Mouse (Mus musculus): ENCODE results near the gene Phactr4. TPM values are rescaled to one million over a fixed set of nuclear protein-coding genes. Genes with fewer than 3 reads are reported as not detected.
A peak's percentile ranks its signal among the peaks of the same experiment; 100 is the strongest.

Gene Phactr4
- total and polyA plus RNA-seq, 3 experiments = 7.2 to 79.5 (median 28.7) TPM

DNA sequence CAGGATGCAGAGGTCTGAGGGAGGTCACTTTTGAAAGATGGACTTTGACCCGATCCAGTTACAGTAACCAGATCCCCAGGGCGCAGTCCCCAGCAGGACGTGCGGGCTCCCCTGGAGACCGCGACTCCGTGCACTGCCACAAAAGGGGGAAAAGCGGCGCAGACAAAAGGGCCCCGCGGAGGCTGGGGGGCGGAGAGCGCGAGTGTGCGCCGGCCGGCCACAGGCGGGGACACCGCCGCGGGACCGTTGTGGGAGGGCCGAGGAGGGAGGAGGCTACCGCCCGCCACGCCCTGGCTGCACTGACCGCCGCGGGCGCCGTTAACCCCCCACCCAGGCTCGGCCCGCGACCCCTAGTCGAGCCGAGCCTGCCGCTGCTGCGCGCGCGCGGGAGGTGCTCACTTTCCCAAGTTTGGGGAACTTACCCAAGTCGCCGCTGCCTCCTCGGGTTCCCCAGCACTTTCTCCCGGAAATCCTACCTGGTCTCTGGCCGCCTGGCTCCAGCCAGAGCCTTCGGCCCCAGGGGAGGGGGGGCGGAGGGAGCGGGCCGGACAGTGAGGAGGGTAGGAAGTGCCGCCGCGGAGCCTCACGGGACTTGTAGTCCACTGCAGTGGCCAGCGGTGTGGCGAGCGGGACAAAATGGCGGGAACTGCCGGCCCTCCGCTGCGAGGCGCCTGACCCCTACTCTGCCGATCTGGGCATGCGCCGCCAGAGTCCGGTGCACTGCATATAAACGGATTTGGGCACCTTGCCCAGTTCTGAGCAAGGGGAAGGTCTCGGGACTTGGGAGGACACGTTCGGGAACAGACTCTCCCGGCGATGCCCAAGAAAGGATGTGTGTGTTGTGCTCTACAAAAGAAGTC is at the start of gene Phactr4 (continued):
- TF ChIP-seq CHD2 (IDR thresholded peaks at IDR 0.05; ENCODE audit: low read length) = no peak
- no peak for TF ChIP-seq MAFK (IDR thresholded peaks at IDR 0.05; ENCODE audit: borderline replicate concordance, low read depth, low read length)
- no peak; the same call in 1 of the 2 replicates for TF ChIP-seq MAZ (IDR thresholded peaks at IDR 0.05; ENCODE audit: low read depth, low read length)
- TF ChIP-seq SIN3A (IDR thresholded peaks at IDR 0.05; ENCODE audit: low read length) = peak; percentile 16
- TF ChIP-seq NELFE (IDR thresholded peaks at IDR 0.05; ENCODE audit: low read depth, low read length) = peak; percentile 58

DNA sequence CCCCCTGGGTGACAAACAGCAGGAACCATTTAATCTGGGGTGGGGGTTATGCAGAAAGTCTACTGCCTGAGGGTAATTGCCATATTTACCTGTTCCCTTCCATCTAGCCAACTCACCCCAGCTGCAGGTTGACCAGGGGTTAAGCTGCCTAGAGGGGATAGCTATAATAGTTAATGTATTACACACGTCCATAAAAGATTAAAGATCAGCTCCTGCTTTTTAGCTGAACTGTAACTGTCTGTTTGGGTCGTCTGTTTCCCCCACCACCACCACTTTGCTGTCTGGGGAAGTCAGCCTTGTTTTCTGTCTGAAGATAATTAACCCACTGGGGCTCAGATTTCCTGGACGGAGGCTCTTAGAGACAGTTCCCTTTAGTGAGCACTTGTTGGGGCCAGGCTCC is 47.6 kb upstream of the Phactr4 start:
- no peaks in the 10 kb centered on the region for H3K79me2 ChIP-seq (ENCODE audit: control insufficient read depth, insufficient read depth, low read length, poor library complexity)
- no peak overlapping the region for H3K4me3 ChIP-seq (ENCODE audit: control insufficient read depth in 1 of 2, insufficient read depth in 1 of 2, low read depth in 2 of 2, low read length in 2 of 2)
- TF ChIP-seq ZC3H11A (IDR thresholded peaks at IDR 0.05; ENCODE audit: low read depth, low read length) = no peak
- no peak for TF ChIP-seq ELF1 (IDR thresholded peaks at IDR 0.05; ENCODE audit: low read depth, low read length)
- no peak for TF ChIP-seq EP300 (IDR thresholded peaks at IDR 0.05; ENCODE audit: low read depth in 1 of 2, low read length in 2 of 2)
- no peak for TF ChIP-seq POLR2AphosphoS2 (IDR thresholded peaks at IDR 0.05; ENCODE audit: low read length)
- no peak for TF ChIP-seq CHD2 (IDR thresholded peaks at IDR 0.05; ENCODE audit: low read length)
- TF ChIP-seq ZNF384 (IDR thresholded peaks at IDR 0.05; ENCODE audit: low read depth, low read length) = no peak
- TF ChIP-seq MAZ (IDR thresholded peaks at IDR 0.05; ENCODE audit: low read depth, low read length) = no peak
- no peak for TF ChIP-seq POLR2A (IDR thresholded peaks at IDR 0.05; ENCODE audit: control insufficient read depth in 1 of 2, insufficient read depth in 1 of 2, low read depth in 1 of 2, low read length in 2 of 2, poor library complexity in 1 of 2)
- no peak for TF ChIP-seq RCOR1 (IDR thresholded peaks at IDR 0.05; ENCODE audit: low read depth, low read length)
- TF ChIP-seq BHLHE40 (IDR thresholded peaks at IDR 0.05; ENCODE audit: borderline replicate concordance, low read depth, low read length) = no peak
- no peak for TF ChIP-seq CTCF (IDR thresholded peaks at IDR 0.05 in 2 of 3, conservative IDR thresholded peaks at IDR 0.05 in 1 of 3; ENCODE audit: control insufficient read depth in 1 of 3, insufficient read depth in 1 of 3, low read depth in 2 of 3, low read length in 3 of 3, poor library complexity in 1 of 3, severe bottlenecking in 1 of 3)
- TF ChIP-seq MYC (IDR thresholded peaks at IDR 0.05; ENCODE audit: low read depth, low read length) = no peak
- no peak for TF ChIP-seq CHD1 (IDR thresholded peaks at IDR 0.05; ENCODE audit: low read depth, low read length)
- no peak for TF ChIP-seq GABPA (IDR thresholded peaks at IDR 0.05; ENCODE audit: low read depth, low read length)
- no peak for TF ChIP-seq NELFE (IDR thresholded peaks at IDR 0.05; ENCODE audit: low read depth, low read length)
- no peak for TF ChIP-seq USF1 (IDR thresholded peaks at IDR 0.05; ENCODE audit: low read depth, low read length)
- TF ChIP-seq ETS1 (IDR thresholded peaks at IDR 0.05; ENCODE audit: low read depth, low read length) = no peak
- TF ChIP-seq USF2 (IDR thresholded peaks at IDR 0.05; ENCODE audit: borderline replicate concordance in 1 of 2, insufficient read depth in 1 of 2, low read depth in 1 of 2, low read length in 2 of 2) = no peak
- H3K36me3 ChIP-seq (ENCODE audit: control insufficient read depth in 1 of 2, insufficient read depth in 2 of 2, low read length in 2 of 2) = peaks cover 0 to under 1% of the 10 kb centered on the region in 2 experiments; a peak in 1 of 4 replicates
- DNase-seq (ENCODE audit: low read depth, low spot score) = no peak
- peaks cover 0 to 9% of the 10 kb centered on the region in 2 experiments; a peak in 2 of 4 replicates for H3K4me1 ChIP-seq (ENCODE audit: control insufficient read depth in 1 of 2, insufficient read depth in 2 of 2, low read length in 2 of 2)
- no peaks in the 10 kb centered on the region for H3K27me3 ChIP-seq (ENCODE audit: control insufficient read depth in 1 of 2, insufficient read depth in 2 of 2, low read length in 2 of 2)
- H3K9ac ChIP-seq (ENCODE audit: control insufficient read depth, low read depth, low read length, poor library complexity, severe bottlenecking) = no peak overlapping the region
- H3K27ac ChIP-seq (ENCODE audit: control insufficient read depth, low read depth, low read length) = no peak overlapping the region
- H3K9me3 ChIP-seq (replicated peaks; ENCODE audit: insufficient read depth, low read length) = no peaks in the 10 kb centered on the region
